Mouse (Mus musculus) left cerebral cortex, adult 11 months (tissue): ENCODE results near the gene Sh3bp2.

Source experiments
- DNase-seq: peaks from one replicate; pipeline ENCODE4 v3.0.0; 2022; ENCODE audit warnings: low spot score

Gene Sh3bp2

GRCm38 (mm10) chr5:34526477-34526775 is 788 bp downstream of the Sh3bp2 start:
- no peak for DNase-seq

GRCm38 (mm10) chr5:34527352-34527751 is 1.7 kb downstream of the Sh3bp2 start:
- DNase-seq: no peak

DNA sequence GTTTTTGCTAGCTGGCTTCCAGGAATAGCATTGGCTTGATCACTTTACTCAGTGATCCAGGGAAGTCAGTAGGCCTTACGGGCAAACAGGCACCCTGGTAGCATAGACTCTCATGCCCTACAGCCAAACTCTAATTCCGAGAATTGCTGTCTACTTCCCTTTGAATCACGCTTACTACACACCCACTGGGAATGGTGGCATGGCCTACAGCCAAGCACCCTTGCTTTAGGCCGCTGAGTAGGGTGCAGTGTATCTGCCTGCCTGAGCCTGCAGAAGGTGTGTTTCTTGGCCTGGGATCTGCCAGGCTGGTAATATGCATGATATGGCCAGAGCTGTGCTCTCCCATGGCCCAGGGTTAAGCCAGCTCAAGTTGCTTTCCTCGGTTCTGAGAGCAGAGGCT is 3.1 kb downstream of the Sh3bp2 start:
- DNase-seq: no peak

- DNase-seq: no peak
Measured at GRCm38 (mm10) chr5:34530116-34530515, 4.5 kb downstream of the Sh3bp2 start.

GRCm38 (mm10) chr5:34530687-34531086 is 5.0 kb downstream of the Sh3bp2 start:
- no peak for DNase-seq

DNA sequence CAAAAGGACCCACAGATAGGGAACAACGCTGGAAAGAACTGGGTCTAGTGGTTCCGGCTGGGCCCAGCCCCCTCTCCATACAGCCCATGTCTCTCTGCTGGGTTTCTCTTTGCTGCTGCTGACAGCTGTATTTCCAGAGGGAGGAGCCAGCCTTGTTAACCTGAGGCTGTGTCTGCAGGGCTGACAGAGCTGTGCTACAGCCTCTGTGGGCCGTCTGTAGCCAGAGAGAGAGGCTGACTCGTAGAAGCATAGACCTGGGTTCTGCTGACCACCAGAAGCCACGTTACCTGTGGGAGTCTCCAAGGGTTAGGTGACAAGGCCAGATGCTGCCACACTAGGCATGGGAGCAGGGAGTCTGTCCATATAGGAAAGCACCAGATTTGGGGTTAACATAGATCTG is 7.4 kb downstream of the Sh3bp2 start:
- DNase-seq: no peak

DNA sequence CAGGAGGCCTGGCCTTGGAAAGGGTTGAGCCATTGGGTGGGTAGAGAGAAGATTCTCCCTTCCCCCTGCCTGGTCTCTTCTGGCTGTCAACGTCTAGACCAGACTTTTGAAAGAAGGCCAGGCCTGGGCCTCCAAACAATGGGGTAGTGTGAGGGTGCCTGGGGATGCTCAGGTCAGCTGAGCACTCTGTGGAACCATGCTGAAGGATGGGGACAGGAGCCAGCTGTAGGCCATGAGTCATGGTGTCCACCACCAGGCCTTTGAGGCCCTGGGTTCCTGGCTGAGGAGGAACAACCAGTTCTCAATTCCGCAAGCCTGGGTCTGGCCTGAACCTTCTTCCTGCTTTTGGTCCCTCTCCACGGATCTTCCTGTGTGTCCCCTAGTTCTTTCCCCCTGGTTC is 8.2 kb downstream of the Sh3bp2 start:
- peak; percentile 54 for DNase-seq

DNA sequence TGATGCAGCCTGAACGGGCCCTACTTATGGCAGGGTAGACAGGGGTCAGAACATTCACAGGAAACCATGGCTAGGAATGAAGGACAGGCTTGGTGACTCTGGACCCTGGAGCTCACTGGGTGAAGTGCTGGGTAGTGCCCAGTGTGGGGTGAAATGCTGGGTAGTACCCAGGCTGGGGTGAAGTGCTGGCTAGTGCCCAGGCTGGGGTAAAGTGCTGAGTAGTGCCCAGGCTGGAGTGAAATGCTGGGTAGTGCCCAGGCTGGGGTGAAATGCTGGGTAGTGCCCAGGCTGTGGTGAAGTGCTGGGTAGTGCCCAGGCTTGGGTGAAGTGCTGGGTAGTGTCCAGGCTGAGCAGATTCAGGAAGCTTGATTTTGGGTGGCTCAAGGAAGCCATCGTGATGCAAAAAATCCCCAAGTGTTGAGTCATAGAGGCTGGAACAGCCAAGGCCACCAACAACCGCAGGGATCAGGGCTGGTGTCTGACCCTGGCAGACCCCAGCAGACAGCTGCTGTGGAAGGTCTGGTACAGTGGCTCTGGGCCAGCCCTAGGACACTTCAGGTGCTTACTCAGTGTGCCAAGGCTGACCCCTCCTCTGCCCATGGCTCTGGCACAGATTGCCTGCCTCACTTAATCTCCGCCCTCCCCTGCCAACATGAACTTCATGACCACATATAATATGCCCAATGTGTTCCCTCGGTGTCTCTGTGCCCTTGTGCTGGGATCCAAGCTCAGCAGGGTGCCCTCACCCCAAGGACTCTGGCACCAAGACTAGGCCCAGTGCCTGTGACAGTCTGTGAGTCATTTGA is 9.3 kb downstream of the Sh3bp2 start:
- no peak for DNase-seq

DNA sequence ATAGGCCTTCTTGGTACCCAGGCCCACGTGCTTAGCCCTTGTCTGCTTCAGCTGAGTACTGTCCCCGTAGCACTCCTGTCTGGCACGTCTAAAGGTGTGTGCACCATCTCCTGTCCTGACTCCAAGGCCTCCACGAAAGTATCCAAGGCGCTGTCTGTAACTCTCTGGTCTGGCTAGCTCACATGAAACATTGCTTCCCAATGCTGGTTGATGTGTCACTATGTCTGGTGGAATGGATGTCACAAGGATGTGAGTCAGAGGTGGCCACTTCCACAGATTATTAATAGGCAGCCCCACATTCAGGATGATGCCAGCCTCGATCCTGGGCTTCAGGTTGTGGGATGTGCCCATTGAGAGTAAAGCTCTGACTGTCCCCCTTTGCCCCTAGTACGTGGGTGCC is 10.2 kb downstream of the Sh3bp2 start:
- no peak for DNase-seq

GRCm38 (mm10) chr5:34538079-34538478 is 12.4 kb downstream of the Sh3bp2 start:
- DNase-seq: no peak

- no peak for DNase-seq
Measured at GRCm38 (mm10) chr5:34538527-34538926, 12.9 kb downstream of the Sh3bp2 start.

DNA sequence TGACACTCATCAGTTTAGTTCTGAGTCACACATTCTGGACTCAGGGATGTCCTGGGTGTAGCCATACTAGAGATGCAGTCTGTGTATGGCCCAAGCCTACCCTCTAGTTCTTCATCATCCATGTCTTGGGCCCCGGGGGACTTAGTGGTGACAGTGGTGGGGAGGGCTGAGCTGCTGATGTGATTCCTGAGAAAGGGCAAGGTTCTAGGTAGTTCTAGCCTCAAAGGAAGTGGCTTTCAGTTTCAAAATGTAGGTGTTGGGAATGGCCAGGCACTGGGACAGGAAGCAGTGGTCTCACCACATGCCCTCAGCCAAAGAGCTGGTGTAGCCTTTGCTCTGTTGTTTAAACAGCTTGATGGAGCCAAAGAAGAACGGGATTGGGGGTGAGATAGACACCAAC is 13.5 kb downstream of the Sh3bp2 start:
- DNase-seq: no peak

- DNase-seq: no peak
Measured at GRCm38 (mm10) chr5:34542166-34542565, 16.5 kb downstream of the Sh3bp2 start.

DNA sequence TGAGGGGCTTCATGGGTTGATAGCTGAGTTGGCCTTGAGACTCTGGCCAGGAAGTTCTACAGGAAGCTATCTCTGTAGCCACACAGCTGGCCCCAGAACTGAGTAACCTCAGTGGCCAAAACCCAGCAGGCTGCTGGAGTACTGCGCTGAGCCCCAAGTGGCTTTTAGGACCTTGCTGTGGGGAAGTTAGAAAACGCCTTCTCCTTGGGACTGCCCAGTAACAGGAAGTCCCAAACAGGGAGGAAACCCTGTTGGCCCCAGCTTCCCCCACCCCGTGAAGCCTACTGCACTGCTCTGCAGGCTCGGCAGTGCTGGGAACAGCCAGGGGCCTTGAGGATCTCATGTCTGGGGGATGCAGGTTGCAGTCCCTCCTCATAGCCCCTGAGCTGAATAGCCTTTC is 17.5 kb downstream of the Sh3bp2 start:
- no peak for DNase-seq

- DNase-seq: no peak
Measured at GRCm38 (mm10) chr5:34547410-34547809, 21.8 kb downstream of the Sh3bp2 start.

DNA sequence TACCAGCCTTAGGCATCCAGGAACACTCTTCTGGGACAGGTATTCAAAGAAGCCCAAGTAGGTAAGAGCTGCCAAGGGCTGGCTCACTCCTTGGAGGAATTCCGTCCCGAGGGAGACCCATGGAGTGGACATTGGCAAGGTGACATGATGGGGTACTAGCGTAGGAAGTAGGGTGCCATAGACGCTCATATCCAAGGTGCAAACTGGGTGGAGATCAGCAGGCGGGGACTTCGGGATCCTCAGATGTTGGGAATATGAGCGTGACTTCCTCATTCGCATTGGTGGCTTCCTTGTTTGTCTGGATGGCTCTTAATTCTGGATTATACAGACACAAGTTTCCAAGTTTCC is 23.5 kb downstream of the Sh3bp2 start:
- DNase-seq: no peak

DNA sequence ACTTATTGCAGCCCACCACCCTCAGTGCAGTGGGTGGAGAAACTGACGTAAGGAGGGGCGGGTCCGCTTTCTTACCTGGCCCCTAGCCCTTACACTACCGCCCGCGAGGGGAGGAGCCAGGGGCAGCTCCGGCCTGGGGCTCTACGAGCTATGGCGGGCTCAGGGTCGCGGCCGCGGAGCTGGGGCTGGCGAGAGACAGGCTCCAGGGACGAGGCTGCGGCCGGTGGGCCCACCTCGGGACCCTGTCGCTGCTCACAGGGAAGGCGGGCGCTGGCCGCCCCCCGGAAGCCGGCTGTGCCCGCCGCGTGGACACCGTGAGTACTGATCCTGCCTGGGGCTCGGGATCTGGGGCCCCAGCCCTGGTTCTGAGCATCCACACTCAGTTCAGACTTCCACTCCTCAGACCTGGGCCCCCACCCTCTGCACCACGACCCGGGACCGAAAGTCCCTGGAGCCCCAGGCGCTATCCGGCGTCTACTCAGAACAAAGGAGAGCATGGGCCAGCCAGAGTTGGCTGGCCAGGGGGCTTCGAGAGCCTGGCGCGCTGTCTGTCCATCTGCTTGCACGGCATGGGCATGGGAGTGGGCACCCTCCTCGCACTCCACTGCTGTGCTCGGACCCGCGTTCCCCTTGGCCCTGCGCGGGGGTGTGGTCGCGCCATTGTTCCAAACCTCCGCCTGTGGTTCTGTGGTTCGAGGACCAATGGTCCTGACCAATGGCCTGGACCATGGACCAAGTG is 24.0 kb downstream of the Sh3bp2 start:
- no peak for DNase-seq

GRCm38 (mm10) chr5:34550251-34550650 is 24.6 kb downstream of the Sh3bp2 start:
- DNase-seq: no peak

- DNase-seq: no peak
Measured at GRCm38 (mm10) chr5:34551821-34552220, 26.2 kb downstream of the Sh3bp2 start.

DNA sequence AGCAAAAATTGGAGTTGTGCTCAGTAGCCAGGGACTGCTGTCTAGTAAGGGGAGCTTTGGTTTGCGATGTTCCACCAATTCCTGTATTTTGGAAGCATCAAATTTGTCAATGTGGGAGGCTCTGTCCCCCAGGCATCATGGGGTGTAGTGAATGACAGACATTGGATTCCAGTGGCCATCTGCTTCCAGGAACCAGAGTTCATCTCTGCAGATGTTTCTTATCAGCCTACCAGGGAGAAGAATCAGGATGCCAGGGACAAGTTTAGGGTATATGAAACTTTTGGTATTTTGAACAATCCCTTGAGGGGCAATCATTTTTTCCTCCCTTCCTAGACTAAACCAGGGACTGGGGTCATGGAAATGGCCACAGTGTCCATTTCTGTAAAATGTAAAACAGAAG is 38.2 kb downstream of the Sh3bp2 start:
- no peak for DNase-seq

DNA sequence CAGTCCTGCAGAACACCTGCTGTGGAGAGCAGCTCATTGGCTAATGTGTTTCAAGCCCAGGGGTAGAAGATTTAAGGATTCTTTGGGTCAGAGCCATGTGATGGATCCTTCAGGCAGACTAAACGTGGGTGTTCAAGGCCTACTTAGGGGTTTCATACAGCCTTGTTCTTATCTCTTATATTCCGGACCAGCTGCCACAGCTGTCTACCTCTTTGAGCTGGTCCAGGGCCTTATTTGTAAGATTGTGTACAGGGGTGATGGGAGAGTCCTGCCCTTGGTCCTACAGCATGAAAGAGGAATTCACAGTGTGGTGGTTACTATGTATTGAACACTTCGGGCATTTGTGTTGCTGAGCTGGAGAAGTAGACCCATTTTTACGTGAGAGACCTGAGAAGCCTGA is 38.7 kb downstream of the Sh3bp2 start:
- no peak for DNase-seq

DNA sequence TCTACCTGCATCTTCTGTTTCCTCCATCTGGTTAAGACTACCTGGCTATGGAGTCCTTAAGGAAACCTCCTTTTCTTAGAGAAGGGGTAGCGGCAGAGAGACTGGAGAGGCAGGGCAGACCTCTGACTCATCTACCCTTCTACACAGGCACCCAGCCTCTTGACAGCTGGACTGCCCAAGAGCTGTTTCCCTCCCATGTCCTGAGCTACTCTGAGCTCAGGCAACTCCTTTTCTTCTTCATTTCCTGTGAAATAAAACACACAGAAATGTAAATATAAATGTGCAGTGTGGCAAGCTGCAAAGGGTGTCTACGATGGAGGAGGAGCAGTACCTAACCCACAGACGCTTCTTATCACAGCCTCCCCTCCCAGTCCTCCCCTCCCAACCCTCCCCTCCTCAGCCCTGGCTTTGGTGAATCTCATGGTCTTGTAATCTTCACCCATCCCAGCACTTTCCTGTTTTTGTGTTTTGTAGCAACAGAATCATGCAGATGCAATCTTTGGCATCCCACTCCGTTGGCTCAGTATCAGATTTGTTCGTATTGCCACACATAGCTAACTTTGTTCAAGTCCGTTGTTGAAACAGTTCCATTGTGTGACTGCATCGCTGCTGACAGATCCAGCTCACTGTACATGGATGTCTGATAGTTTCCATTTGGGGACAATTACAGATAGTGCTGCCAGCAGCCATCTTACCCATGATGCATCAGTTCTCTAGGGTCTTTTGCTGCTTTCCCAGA is 40.1 kb downstream of the Sh3bp2 start:
- DNase-seq: peak; percentile 62

GRCm38 (mm10) chr5:34571551-34571950 is 45.9 kb downstream of the Sh3bp2 start:
- no peak for DNase-seq
